8 mouse cellular contexts compared by ENCODE assay signal in the genomic region with DNA sequence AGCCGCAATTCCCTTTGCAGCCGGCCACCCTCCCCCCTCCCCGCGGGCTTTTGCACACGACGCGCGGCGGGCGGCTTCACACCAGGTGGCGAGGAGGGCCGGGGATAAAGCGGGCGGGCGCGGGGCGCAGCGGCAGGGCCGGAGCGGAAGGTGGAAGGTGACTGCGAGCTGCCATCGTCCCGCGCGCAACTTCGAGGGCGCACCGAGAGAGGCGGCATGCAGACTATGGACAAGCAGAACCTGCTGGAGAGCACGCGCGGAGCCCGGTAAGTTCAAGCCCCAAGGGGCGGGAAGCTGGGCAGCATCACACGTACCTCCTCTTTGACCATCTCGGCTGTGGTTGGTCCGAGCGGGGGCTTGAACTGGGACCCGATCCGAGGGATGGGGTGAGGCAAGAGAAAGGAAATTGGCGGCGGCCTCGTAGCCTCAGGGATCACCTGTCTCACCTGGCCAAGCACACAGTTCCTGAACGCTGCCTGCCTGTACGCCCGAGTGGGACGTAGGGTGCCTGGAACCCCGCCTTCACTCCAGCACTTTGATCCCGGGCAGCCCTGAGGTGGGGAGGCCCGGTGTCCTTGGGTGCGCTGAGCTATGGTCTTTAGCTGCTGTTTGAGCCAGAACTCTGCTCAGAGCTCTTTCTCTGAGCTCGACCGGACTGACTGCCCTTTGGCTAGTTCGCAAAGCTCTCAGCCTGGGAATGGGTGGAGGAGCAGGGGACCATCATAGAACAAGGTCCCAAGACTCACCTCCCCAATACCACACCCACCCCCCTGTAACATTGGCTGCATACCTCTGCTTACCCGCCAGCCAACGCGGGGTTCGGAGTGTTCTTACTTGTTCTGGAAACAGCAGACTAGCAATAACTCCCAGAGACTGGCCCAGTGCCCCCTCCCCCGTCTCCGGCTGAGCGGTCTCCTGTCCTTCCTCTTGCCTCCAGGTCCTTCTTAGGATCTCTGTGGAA. TPM values are rescaled to one million over a fixed set of nuclear protein-coding genes. Genes with fewer than 3 reads are reported as not detected.
DNase-seq lines count a peak whose midpoint lies in the region; ATAC-seq lines count a peak whose summit lies in the region.

A gene (plus strand): TSS at position 111 of the 961 bp plus-strand sequence.

- peak within 1 kb of the TSS; percentile 16; the same call in 1 of the 2 replicates for H3K4me2 ChIP-seq in forebrain, embryonic 15.5 days (replicated peaks)

- H3K4me3 ChIP-seq in forebrain, embryonic 15.5 days, result peak within 1 kb of the TSS; percentile 18; the same call in 1 of the 2 replicates

- peaks cover 33% of the 10 kb centered on the region for H3K27me3 ChIP-seq in forebrain, embryonic 15.5 days

- peak; percentile 19 for DNase-seq in thymus, postnatal 0 days (ENCODE audit: low spot score)
- no peak for DNase-seq in thymus, postnatal 36 days
- peak; percentile 70 for DNase-seq in kidney, postnatal 14 days
- DNase-seq in neural tube, embryonic 10.5 days (ENCODE audit: extremely low spot score, low spot score), result peak; percentile 42
- no peak for DNase-seq in left cerebral cortex, postnatal 14 days (ENCODE audit: low spot score in 2 of 2)
- DNase-seq in frontal cortex, postnatal 10 days (ENCODE audit: low spot score in 2 of 2), result no peak
- no peak for DNase-seq in heart, adult 18-20 months

- no peak for ATAC-seq in forebrain, embryonic 15.5 days (replicated peaks)

- intact Hi-C loops in left cerebral cortex, postnatal 14 days (cut with DNase I), result no loop called here

- no peak within 1 kb of the TSS for H3K27ac ChIP-seq in forebrain, embryonic 15.5 days (replicated peaks)

- peaks cover 7% of the 10 kb centered on the region for H3K4me1 ChIP-seq in forebrain, embryonic 15.5 days

- 3% methylated on average over 61 of the region's 61 CpGs for WGBS in forebrain, embryonic 15.5 days

- no peak within 1 kb of the TSS for H3K9ac ChIP-seq in forebrain, embryonic 15.5 days (replicated peaks)

- no peaks in the 10 kb centered on the region for H3K36me3 ChIP-seq in forebrain, embryonic 15.5 days

- no peaks in the 10 kb centered on the region for H3K9me3 ChIP-seq in forebrain, embryonic 15.5 days

RNA-seq across cellular contexts. Expression of the gene that starts here (rescaled TPM):
- polyA plus RNA-seq in thymus, postnatal 0 days (2015; fragmentation: Nextera tagmentation; extraction: Ambion mirVana), result 0.17 and 0.40 TPM in 2 replicates
- 0.05 and 0.11 TPM in 2 replicates for polyA plus RNA-seq in forebrain, embryonic 15.5 days (2015; fragmentation: Nextera tagmentation; extraction: Ambion mirVana)
- under 1 TPM in 1 of 2 experiments, not detected in 1; 0.17 TPM for total RNA-seq in left cerebral cortex, postnatal 14 days (2021)
- under 1 TPM; 0.30 to 0.72 TPM for total RNA-seq in heart, adult 18-20 months (2021)

Comparison
In these comparisons a context has a peak if more than half of its experiments do, and no peak if none do; other contexts are left out.
1. Peak in DNase-seq in thymus, postnatal 0 days; RNA of the gene not detected or under 1 TPM.
2. DNase-seq: peak in kidney, postnatal 14 days (single experiment) and neural tube, embryonic 10.5 days (single experiment); none in thymus, postnatal 36 days (0 of 2), left cerebral cortex, postnatal 14 days (0 of 2), frontal cortex, postnatal 10 days (0 of 2) and heart, adult 18-20 months (0 of 2).